Mouse (Mus musculus) lung, postnatal 0 days (tissue): Measurements from ENCODE around the gene 1810009A15Rik. TPM values are rescaled to one million over a fixed set of nuclear protein-coding genes. Genes with fewer than 3 reads are reported as not detected.
A peak's percentile ranks its signal among the peaks of the same experiment; 100 is the strongest.

Source experiments
- ATAC-seq: fragments of 200-750 bp; cut with Nextera tagmentation; 2 replicates; pipeline ENCODE4 v1.8.0; 2017; ENCODE audit warnings: moderate library complexity
- DNase-seq: peaks from one replicate; pipeline ENCODE4 v3.0.0-alpha.2; 2016; ENCODE audit warnings: low spot score
- H3K27ac ChIP-seq: fragments of 300-500 bp; sonication (generic); 2 replicates; pipeline ENCODE4 v1.5.1; 2014; ENCODE audit warnings: antibody characterized with exemption, mild to moderate bottlenecking, low read length, mixed read lengths
- H3K27me3 ChIP-seq: fragments of 300-500 bp; sonication (generic); replicated peaks from 2 replicates; pipeline ENCODE4 v1.6.1; 2014; ENCODE audit warnings: low read length, mixed read lengths; ENCODE audit not compliant: insufficient read depth
- H3K36me3 ChIP-seq: fragments of 300-500 bp; sonication (generic); 2 replicates; pipeline ENCODE4 v1.6.1; 2014; ENCODE audit warnings: low read length, mixed read lengths; ENCODE audit not compliant: insufficient read depth
- H3K4me1 ChIP-seq: fragments of 300-500 bp; sonication (generic); 2 replicates; pipeline ENCODE4 v1.6.1; 2014; ENCODE audit warnings: antibody characterized with exemption, low read depth, low read length, mixed read lengths; ENCODE audit not compliant: insufficient read depth
- H3K4me2 ChIP-seq: fragments of 300-500 bp; sonication (generic); replicated peaks from 2 replicates; pipeline ENCODE4 v1.6.1; 2014; ENCODE audit warnings: low read depth, mild to moderate bottlenecking, low read length, moderate library complexity, mixed read lengths
- H3K4me3 ChIP-seq: fragments of 300-500 bp; sonication (generic); 2 replicates; pipeline ENCODE4 v1.5.1; 2014; ENCODE audit warnings: low read depth, low read length
- H3K9ac ChIP-seq: fragments of 300-500 bp; sonication (generic); replicated peaks from 2 replicates; pipeline ENCODE4 v1.6.1; 2014; ENCODE audit warnings: low read depth, mild to moderate bottlenecking
- H3K9me3 ChIP-seq: fragments of 300-500 bp; sonication (generic); 2 replicates; pipeline ENCODE4 v1.6.1; 2016; ENCODE audit warnings: low read length, mixed read lengths
- CTCF ChIP-seq: IDR thresholded peaks from 2 replicates; pipeline ENCODE4 v1.5.1; 2016; ENCODE audit warnings: antibody characterized with exemption, mild to moderate bottlenecking
- EP300 ChIP-seq: IDR thresholded peaks from 2 replicates; pipeline ENCODE4 v1.6.1; 2016; ENCODE audit warnings: antibody characterized with exemption, mild to moderate bottlenecking, control low read depth
- WGBS: fragments of 180-500 bp; shearing (Covaris S2); extraction: QIAGEN DNeasy Blood & Tissue Kit; methylation state at CpG from one replicate; pipeline ENCODE4 v1.1.7; 2014; 5-methylcytosine and 5-hydroxymethylcytosine counted together
- polyA plus RNA-seq: library from polyadenylated mRNA; unstranded; fragments of >200 nt; fragmentation: Nextera tagmentation; extraction: Ambion mirVana; gene quantifications from 2 replicates; pipeline ENCODE4 v1.2.1, GENCODE M21; 2015

The 1810009A15Rik gene
- polyA plus RNA-seq, 1 experiment from 2014 or later, result 44.4 TPM

DNA sequence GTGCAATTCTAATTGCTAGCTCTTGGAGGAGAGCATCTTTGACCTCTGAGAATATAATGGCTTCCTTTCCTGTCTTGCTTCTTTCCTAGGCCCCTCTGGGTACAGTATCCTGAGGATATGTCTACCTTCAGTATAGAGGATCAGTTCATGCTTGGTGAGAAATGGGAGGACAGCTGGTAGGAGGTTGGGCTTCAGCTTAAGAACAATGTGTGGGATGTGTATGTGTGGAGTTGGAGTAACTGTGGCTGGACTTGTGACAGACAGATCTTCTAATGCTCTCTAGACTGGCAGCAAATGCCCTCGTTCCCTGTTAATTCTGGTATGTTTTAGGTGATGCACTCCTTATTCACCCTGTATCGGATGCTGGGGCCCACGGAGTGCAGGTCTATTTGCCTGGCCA, 25.6 kb downstream of the 1810009A15Rik start:
- H3K9me3 ChIP-seq, result no peaks in the 10 kb centered on the region
- H3K27me3 ChIP-seq, result no peaks in the 10 kb centered on the region
- TF ChIP-seq CTCF, result no peak
- peaks cover 60% of the 10 kb centered on the region for H3K36me3 ChIP-seq
- H3K4me2 ChIP-seq, result no peak overlapping the region
- no peak overlapping the region for H3K27ac ChIP-seq
- no peak overlapping the region for H3K9ac ChIP-seq
- 95% methylated on average over 3 of the region's 3 CpGs for WGBS
- ATAC-seq (no peak), DNase-seq (no peak)
- no peaks in the 10 kb centered on the region for H3K4me1 ChIP-seq
- no peak overlapping the region for H3K4me3 ChIP-seq

GRCm38 (mm10) chr19:8919000-8919399, 30.3 kb downstream of the 1810009A15Rik start:
- DNase-seq (no peak), ATAC-seq (no peak)
- Histone ChIP-seq H3K27me3 (no peaks in the 10 kb centered on the region), H3K4me1 (peaks cover 7% of the 10 kb centered on the region; the same call in 1 of the 2 replicates), H3K4me3 (no peak overlapping the region), H3K9ac (no peak overlapping the region), H3K36me3 (peaks cover 25% of the 10 kb centered on the region), H3K4me2 (no peak overlapping the region), H3K9me3 (no peaks in the 10 kb centered on the region), H3K27ac (no peak overlapping the region)
- TF ChIP-seq CTCF (no peak), EP300 (no peak)
- 91% methylated on average over 3 of the region's 3 CpGs for WGBS

DNA sequence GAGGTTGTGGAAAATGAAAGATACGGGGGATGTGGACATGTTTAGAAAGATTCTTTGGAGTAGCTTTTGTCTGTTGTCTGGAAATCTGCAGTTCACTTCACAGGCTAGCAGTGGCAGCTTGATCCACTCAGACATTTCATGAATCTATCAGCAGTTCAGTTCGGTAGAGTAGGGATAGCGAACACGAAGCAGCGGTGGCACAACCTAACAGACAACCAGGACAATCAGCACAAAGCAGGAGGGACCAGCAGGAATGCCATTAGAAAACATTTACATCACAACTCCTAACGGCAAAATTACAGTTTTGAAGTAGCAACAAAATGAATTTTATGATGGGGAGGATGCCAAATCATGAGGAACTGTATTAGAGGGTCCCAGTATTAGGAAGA, 31.0 kb downstream of the 1810009A15Rik start:
- H3K9me3 ChIP-seq, result no peaks in the 10 kb centered on the region
- H3K4me2 ChIP-seq, result peak overlapping the region; percentile 66; the same call in 1 of the 2 replicates
- 76% methylated on average over 6 of the region's 6 CpGs for WGBS
- no peak for ATAC-seq
- H3K27ac ChIP-seq, result peak overlapping the region; percentile 91
- TF ChIP-seq EP300, result no peak
- H3K36me3 ChIP-seq, result peaks cover 19% of the 10 kb centered on the region
- H3K4me3 ChIP-seq, result no peak overlapping the region
- no peaks in the 10 kb centered on the region for H3K27me3 ChIP-seq
- no peak for DNase-seq
- H3K9ac ChIP-seq, result no peak overlapping the region
- H3K4me1 ChIP-seq, result peaks cover 7% of the 10 kb centered on the region; the same call in 1 of the 2 replicates

GRCm38 (mm10) chr19:8920073-8920736, 31.6 kb downstream of the 1810009A15Rik start, which contains the start of gene B3gat3:
Gene B3gat3, plus strand, starts transcription at chr19:8920374.
- H3K36me3 ChIP-seq, result peaks cover 14% of the 10 kb centered on the region; the same call in 1 of the 2 replicates
- WGBS, result 4% methylated on average over 40 of the region's 50 CpGs
- peak within 1 kb of the TSS; percentile 77 for H3K9ac ChIP-seq
- ATAC-seq (peak; percentile 99), DNase-seq (peak; percentile 97)
- TF ChIP-seq CTCF, result no peak
- TF ChIP-seq EP300, result no peak
- no peaks in the 10 kb centered on the region for H3K9me3 ChIP-seq
- H3K4me1 ChIP-seq, result peaks cover 7% of the 10 kb centered on the region; the same call in 1 of the 2 replicates
- H3K4me3 ChIP-seq, result peak within 1 kb of the TSS; percentile 74
- H3K27ac ChIP-seq, result peak within 1 kb of the TSS; percentile 91
- peak within 1 kb of the TSS; percentile 66 for H3K4me2 ChIP-seq
- no peaks in the 10 kb centered on the region for H3K27me3 ChIP-seq

GRCm38 (mm10) chr19:8920836-8921291, 32.2 kb downstream of the 1810009A15Rik start:
- peak overlapping the region; percentile 66 for H3K4me2 ChIP-seq
- DNase-seq, result peak; percentile 86
- ATAC-seq, result no peak
- peak overlapping the region; percentile 91 for H3K27ac ChIP-seq
- peak overlapping the region; percentile 77 for H3K9ac ChIP-seq
- H3K4me3 ChIP-seq, result peak overlapping the region; percentile 74
- no peaks in the 10 kb centered on the region for H3K9me3 ChIP-seq
- H3K36me3 ChIP-seq, result peaks cover 8% of the 10 kb centered on the region
- H3K27me3 ChIP-seq, result no peaks in the 10 kb centered on the region
- H3K4me1 ChIP-seq, result peaks cover 7% of the 10 kb centered on the region; the same call in 1 of the 2 replicates
- no peak for TF ChIP-seq EP300
- no peak for TF ChIP-seq CTCF
- under 1% methylated on average over 6 of the region's 6 CpGs for WGBS

DNA sequence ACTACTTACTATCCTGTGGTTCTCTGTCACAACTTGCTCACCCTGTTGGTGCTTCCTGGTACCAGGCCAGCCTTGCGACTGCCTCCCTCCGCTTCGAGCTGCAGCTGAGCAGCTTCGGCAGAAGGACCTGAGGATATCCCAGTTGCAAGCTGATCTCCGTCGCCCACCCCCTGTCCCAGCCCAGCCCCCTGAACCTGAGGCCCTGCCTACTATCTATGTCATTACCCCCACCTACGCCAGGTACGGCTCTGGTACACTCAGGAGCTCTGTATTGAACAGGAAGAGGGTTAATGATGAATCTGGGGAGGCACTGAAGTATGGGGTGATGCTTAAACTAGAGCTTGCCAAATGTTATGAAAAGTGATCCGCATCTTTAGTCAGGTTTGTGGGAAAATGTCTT, 33.1 kb downstream of the 1810009A15Rik start:
- no peak for TF ChIP-seq CTCF
- TF ChIP-seq EP300, result no peak
- H3K27ac ChIP-seq, result no peak overlapping the region
- DNase-seq (no peak), ATAC-seq (no peak)
- no peak overlapping the region for H3K4me3 ChIP-seq
- H3K36me3 ChIP-seq, result peaks cover 4% of the 10 kb centered on the region; the same call in 1 of the 2 replicates
- H3K4me1 ChIP-seq, result peaks cover 7% of the 10 kb centered on the region; the same call in 1 of the 2 replicates
- no peak overlapping the region for H3K9ac ChIP-seq
- H3K9me3 ChIP-seq, result no peaks in the 10 kb centered on the region
- WGBS, result 71% methylated on average over 9 of the region's 9 CpGs
- no peaks in the 10 kb centered on the region for H3K27me3 ChIP-seq
- no peak overlapping the region; the same call in 1 of the 2 replicates for H3K4me2 ChIP-seq
